Mouse (Mus musculus): Measurements from ENCODE around the gene Gm29110. TPM values are rescaled to one million over a fixed set of nuclear protein-coding genes. Genes with fewer than 3 reads are reported as not detected.

Gm29110 gene
- not detected for polyA plus RNA-seq (2017; shearing (Covaris generic))

GRCm38 (mm10) chrY:74470231-74470630 is at the start of gene Gm29110:
Gene Gm29110 (plus strand): TSS chrY:74470531.

Other genes with a start within 250 kb of the Gm29110 start
- gene Gm21913, start 153.4 kb downstream of the Gm29110 start, polyA plus RNA-seq (2017; shearing (Covaris generic)), result not detected

All from effector memory CD4-positive, alpha-beta T cell, adult 7 months (primary cell).